Mouse (Mus musculus) hindbrain, postnatal 0 days (tissue): ENCODE measurements around the gene Thbs4. TPM values are rescaled to one million over a fixed set of nuclear protein-coding genes. Genes with fewer than 3 reads are reported as not detected.
"Not testable (repeated sequence)": the region's sequence is repeated elsewhere in the genome, so short reads cannot be mapped to it uniquely, and the experiment has no call there.

Source experiments
- ATAC-seq: fragments of 200-750 bp; cut with Nextera tagmentation; 2 replicates; pipeline ENCODE4 v1.8.0; 2017; ENCODE audit warnings: mild to moderate bottlenecking, moderate TSS enrichment, moderate library complexity
- DNase-seq: peaks from one replicate; pipeline ENCODE4 v3.0.0-alpha.2; 2015; ENCODE audit warnings: low spot score
- H3K27ac ChIP-seq: fragments of 300-500 bp; sonication (generic); 2 replicates; pipeline ENCODE4 v1.5.1; 2014; ENCODE audit warnings: mild to moderate bottlenecking
- H3K27me3 ChIP-seq: fragments of 300-500 bp; sonication (generic); 2 replicates; pipeline ENCODE4 v1.6.1; 2014; ENCODE audit warnings: low read length, mixed read lengths; ENCODE audit not compliant: insufficient read depth
- H3K36me3 ChIP-seq: fragments of 300-500 bp; sonication (generic); 2 replicates; pipeline ENCODE4 v1.6.1; 2014; ENCODE audit warnings: low read length, mixed read lengths; ENCODE audit not compliant: insufficient read depth
- H3K4me1 ChIP-seq: fragments of 300-500 bp; sonication (generic); 2 replicates; pipeline ENCODE4 v1.6.1; 2014; ENCODE audit warnings: antibody characterized with exemption, low read length, mixed read lengths; ENCODE audit not compliant: insufficient read depth
- H3K4me2 ChIP-seq: fragments of 300-500 bp; sonication (generic); 2 replicates; pipeline ENCODE4 v1.6.1; 2014; ENCODE audit warnings: low read depth, mild to moderate bottlenecking, low read length, moderate library complexity, mixed read lengths
- H3K4me3 ChIP-seq: fragments of 300-500 bp; sonication (generic); 2 replicates; pipeline ENCODE4 v1.5.1; 2014; ENCODE audit warnings: low read length
- H3K9ac ChIP-seq: fragments of 300-500 bp; sonication (generic); replicated peaks from 2 replicates; pipeline ENCODE4 v1.6.1; 2014; ENCODE audit warnings: mild to moderate bottlenecking, low read length, moderate library complexity, mixed read lengths
- H3K9me3 ChIP-seq: fragments of 300-500 bp; sonication (generic); 2 replicates; pipeline ENCODE4 v1.6.1; 2016; ENCODE audit warnings: low read length, mixed read lengths
- CTCF ChIP-seq: IDR thresholded peaks from 2 replicates; pipeline ENCODE4 v1.5.1; 2016; ENCODE audit warnings: antibody characterized with exemption, control low read depth, low read depth
- WGBS: fragments of 180-500 bp; shearing (Covaris S2); extraction: QIAGEN DNeasy Blood & Tissue Kit; methylation state at CpG from one replicate; pipeline ENCODE4 v1.1.7; 2014; 5-methylcytosine and 5-hydroxymethylcytosine counted together
- polyA plus RNA-seq: library from polyadenylated mRNA; unstranded; fragments of >200 nt; fragmentation: Nextera tagmentation; extraction: Ambion mirVana; gene quantifications from 2 replicates; pipeline ENCODE4 v1.2.1, GENCODE M21; 2015
- total RNA-seq: library from RNA; depleted of rRNA; stranded (reverse); fragments of >200 nt; gene quantifications from 2 replicates; pipeline ENCODE4 v1.2.3, GENCODE M21; 2014; rRNA removed

The Thbs4 gene
- 0.93 and 0.94 TPM in 2 replicates for total RNA-seq
- polyA plus RNA-seq = 1.00 and 1.3 TPM in 2 replicates

- peak; percentile 45; the same call in 1 of the 2 replicates for ATAC-seq
- Histone ChIP-seq H3K4me2 (peak within 1 kb of the TSS; percentile 58), H3K9me3 (no peaks in the 10 kb centered on the region), H3K36me3 (no peaks in the 10 kb centered on the region), H3K27ac (no peak within 1 kb of the TSS), H3K4me3 (peak within 1 kb of the TSS; percentile 34), H3K27me3 (peaks cover 7% of the 10 kb centered on the region; the same call in 1 of the 2 replicates), H3K4me1 (no peaks in the 10 kb centered on the region), H3K9ac (peak within 1 kb of the TSS; percentile 28)
- 9% methylated on average over 37 of the region's 45 CpGs for WGBS
- TF ChIP-seq CTCF = no peak
- DNase-seq = no peak
Observed at GRCm38 (mm10) chr13:92794462-92795214, at the start of gene Thbs4. TSS of gene Thbs4 (minus strand) at chr13:92794818.

GRCm38 (mm10) chr13:92833162-92833561 is 38.5 kb upstream of the Thbs4 start:
- H3K9ac ChIP-seq = no peak overlapping the region
- 78% methylated on average over 4 of the region's 4 CpGs for WGBS
- no peak overlapping the region for H3K4me2 ChIP-seq
- no peaks in the 10 kb centered on the region for H3K9me3 ChIP-seq
- H3K4me1 ChIP-seq = no peaks in the 10 kb centered on the region
- TF ChIP-seq CTCF = no peak
- no peaks in the 10 kb centered on the region for H3K36me3 ChIP-seq
- no peaks in the 10 kb centered on the region for H3K27me3 ChIP-seq
- H3K4me3 ChIP-seq = no peak overlapping the region
- DNase-seq (no peak), ATAC-seq (no peak)
- no peak overlapping the region for H3K27ac ChIP-seq

GRCm38 (mm10) chr13:92828820-92829219 is 34.2 kb upstream of the Thbs4 start:
- no peak for ATAC-seq
- no peaks in the 10 kb centered on the region for H3K27me3 ChIP-seq
- 51% methylated on average over 10 of the region's 10 CpGs for WGBS
- H3K36me3 ChIP-seq = no peaks in the 10 kb centered on the region
- H3K4me1 ChIP-seq = no peaks in the 10 kb centered on the region
- peak; percentile 23 for DNase-seq
- TF ChIP-seq CTCF = no peak
- no peak overlapping the region for H3K9ac ChIP-seq
- no peaks in the 10 kb centered on the region for H3K9me3 ChIP-seq
- no peak overlapping the region for H3K4me2 ChIP-seq
- no peak overlapping the region for H3K4me3 ChIP-seq
- H3K27ac ChIP-seq = no peak overlapping the region

DNA sequence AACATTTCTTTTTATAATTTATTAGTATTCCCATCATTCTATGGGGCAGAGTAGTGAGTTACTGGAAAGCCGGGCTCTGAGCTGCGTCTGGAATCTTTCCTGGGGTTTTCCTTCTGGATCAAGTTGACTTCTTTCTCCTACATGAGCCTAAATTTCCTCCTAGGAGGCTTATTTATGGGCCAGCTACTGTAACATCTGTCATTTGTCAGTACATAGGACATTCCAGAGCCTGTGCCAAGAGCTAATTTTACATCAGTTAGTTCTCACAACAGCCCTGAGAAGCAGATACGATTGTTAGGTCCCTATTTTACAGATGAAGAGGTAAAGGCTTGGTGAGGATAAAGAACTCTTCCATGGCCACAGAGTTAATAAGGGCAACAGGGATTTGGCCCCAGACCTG is 22.7 kb upstream of the Thbs4 start:
- Histone ChIP-seq H3K27ac (no peak overlapping the region), H3K9me3 (no peaks in the 10 kb centered on the region), H3K27me3 (no peaks in the 10 kb centered on the region), H3K9ac (no peak overlapping the region), H3K4me3 (no peak overlapping the region), H3K4me2 (no peak overlapping the region), H3K4me1 (no peaks in the 10 kb centered on the region), H3K36me3 (no peaks in the 10 kb centered on the region)
- no peak for DNase-seq
- no peak for ATAC-seq
- WGBS = 73% methylated on average over 3 of the region's 3 CpGs
- no peak for TF ChIP-seq CTCF

DNA sequence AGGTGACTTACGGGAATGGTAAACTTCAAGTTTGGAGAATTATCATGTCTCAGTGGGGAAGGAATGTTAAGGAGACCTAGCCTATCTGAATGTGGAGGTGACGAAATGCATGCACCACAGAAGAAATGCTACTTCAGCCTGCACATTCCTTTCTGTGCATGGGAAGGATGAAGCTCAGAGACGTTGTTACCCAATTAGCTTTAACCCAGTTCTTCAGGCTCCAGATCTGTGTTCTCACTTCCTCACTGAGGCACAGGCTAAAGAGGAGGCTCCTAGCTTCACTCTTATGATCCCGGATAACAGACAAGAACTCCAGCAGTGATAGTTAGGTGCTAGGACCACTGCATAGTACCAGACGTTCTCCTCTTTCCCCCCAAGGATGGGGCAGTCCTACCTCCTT is 21.7 kb upstream of the Thbs4 start:
- DNase-seq (no peak), ATAC-seq (no peak)
- TF ChIP-seq CTCF = no peak
- 86% methylated on average over 5 of the region's 5 CpGs for WGBS
- H3K4me1 ChIP-seq = no peaks in the 10 kb centered on the region
- no peaks in the 10 kb centered on the region for H3K27me3 ChIP-seq
- no peak overlapping the region for H3K9ac ChIP-seq
- H3K36me3 ChIP-seq = no peaks in the 10 kb centered on the region
- no peak overlapping the region for H3K27ac ChIP-seq
- H3K9me3 ChIP-seq = no peaks in the 10 kb centered on the region
- H3K4me2 ChIP-seq = no peak overlapping the region
- no peak overlapping the region for H3K4me3 ChIP-seq

DNA sequence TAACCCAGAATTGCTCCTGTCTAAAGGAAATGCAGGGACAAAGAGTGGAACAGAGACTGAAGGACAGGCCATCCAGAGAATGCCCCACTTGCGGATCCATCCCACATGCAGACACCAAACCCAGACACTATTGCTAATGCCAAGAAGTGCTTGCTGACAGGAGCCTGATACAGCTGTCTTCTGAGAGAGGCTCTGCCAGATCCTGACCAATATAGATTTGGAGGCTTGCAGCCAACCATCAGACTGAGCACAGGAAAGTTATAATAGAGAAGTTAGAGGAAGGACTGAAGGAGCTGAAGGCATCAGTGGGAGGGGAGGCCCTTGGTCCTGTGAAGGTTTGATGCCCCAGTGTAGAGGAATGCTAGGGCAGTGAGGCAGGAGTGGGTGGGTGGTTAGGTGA is 16.0 kb upstream of the Thbs4 start:
- H3K4me1 ChIP-seq, H3K36me3 ChIP-seq, H3K27ac ChIP-seq, DNase-seq, H3K27me3 ChIP-seq, H3K9ac ChIP-seq, H3K4me3 ChIP-seq, H3K4me2 ChIP-seq, H3K9me3 ChIP-seq, ATAC-seq: not testable (repeated sequence)
- 88% methylated on average over 1 of the region's 1 CpGs for WGBS

DNA sequence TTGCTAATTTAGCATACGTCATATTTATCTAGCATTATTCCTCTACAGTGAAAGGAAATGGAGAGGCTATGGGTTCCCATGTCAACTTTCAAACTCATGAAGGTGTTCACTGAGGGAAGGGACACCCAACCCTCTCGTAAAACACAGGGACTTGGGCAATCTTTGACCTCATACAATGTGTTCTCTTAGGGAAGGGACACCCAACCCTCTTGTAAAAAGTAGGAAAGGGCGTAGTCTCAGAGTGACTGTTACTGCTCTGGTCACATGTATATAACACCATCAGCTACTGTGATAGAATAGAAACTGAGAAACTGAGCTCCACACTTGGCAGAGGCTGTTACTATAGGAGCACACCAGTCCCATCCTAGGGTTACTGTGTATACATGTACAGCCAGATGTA is 13.2 kb upstream of the Thbs4 start:
- no peak for TF ChIP-seq CTCF
- no peaks in the 10 kb centered on the region for H3K9me3 ChIP-seq
- H3K4me1 ChIP-seq = no peaks in the 10 kb centered on the region
- no peak overlapping the region for H3K9ac ChIP-seq
- H3K4me3 ChIP-seq = no peak overlapping the region
- H3K4me2 ChIP-seq = no peak overlapping the region
- H3K36me3 ChIP-seq = no peaks in the 10 kb centered on the region
- H3K27ac ChIP-seq = no peak overlapping the region
- WGBS = 84% methylated on average over 3 of the region's 3 CpGs
- DNase-seq (no peak), ATAC-seq (no peak)
- H3K27me3 ChIP-seq = no peaks in the 10 kb centered on the region
